Mouse (Mus musculus): ENCODE results near the gene Cnksr3. TPM values are rescaled to one million over a fixed set of nuclear protein-coding genes. Genes with fewer than 3 reads are reported as not detected.

Gene Cnksr3
- polyA plus RNA-seq, 1 experiment from 2014 or later = 2.7 TPM

GRCm38 (mm10) chr10:7111462-7112000 lies 100.5 kb downstream of the Cnksr3 start:
- no peaks in the 10 kb centered on the region for H3K4me1 ChIP-seq (ENCODE audit: control insufficient read depth, insufficient read depth, low read length)
- no peak for DNase-seq
- H3K4me3 ChIP-seq (replicated peaks; ENCODE audit: low read depth, low read length) = no peak overlapping the region
- no peak for ATAC-seq (ENCODE audit: low FRiP score, low TSS enrichment)
- no peaks in the 10 kb centered on the region for H3K9me3 ChIP-seq (ENCODE audit: control insufficient read depth, low read length)
- no peaks in the 10 kb centered on the region for H3K27me3 ChIP-seq (ENCODE audit: control insufficient read depth, insufficient read depth, low read length)
- H3K9ac ChIP-seq (replicated peaks; ENCODE audit: low read length) = no peak overlapping the region
- no peak overlapping the region for H3K4me2 ChIP-seq (ENCODE audit: low read length)
- no peak overlapping the region for H3K27ac ChIP-seq (replicated peaks; ENCODE audit: low read depth, low read length)
- H3K36me3 ChIP-seq (ENCODE audit: control insufficient read depth, insufficient read depth, low read length) = no peaks in the 10 kb centered on the region
- WGBS = 84% methylated on average over 6 of the region's 6 CpGs

DNA sequence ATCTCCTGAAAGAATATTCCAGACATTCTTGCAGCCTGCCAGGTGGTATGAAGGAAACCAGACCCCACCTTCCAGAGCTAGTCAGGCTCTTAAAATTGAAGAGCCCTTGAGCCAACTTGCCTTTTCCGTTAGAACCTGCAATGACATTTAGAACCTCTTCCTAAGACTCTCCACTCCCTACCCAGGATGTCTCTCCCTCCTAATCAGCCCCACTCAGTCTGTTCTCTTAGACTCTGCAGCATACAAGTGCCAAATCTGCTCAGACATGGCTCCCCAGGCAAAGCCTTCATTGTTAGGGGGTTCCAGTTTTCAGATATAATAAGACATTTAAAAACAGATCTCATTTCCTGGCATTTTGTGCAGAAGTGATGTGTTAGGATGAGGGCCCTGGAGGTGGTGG lies 108.2 kb downstream of the Cnksr3 start:
- Histone ChIP-seq H3K9ac (replicated peaks; ENCODE audit: low read length) (no peak overlapping the region), H3K4me2 (ENCODE audit: low read length) (no peak overlapping the region), H3K27ac (replicated peaks; ENCODE audit: low read depth, low read length) (no peak overlapping the region), H3K9me3 (ENCODE audit: control insufficient read depth, low read length) (no peaks in the 10 kb centered on the region), H3K27me3 (ENCODE audit: control insufficient read depth, insufficient read depth, low read length) (no peaks in the 10 kb centered on the region), H3K36me3 (ENCODE audit: control insufficient read depth, insufficient read depth, low read length) (no peaks in the 10 kb centered on the region), H3K4me1 (ENCODE audit: control insufficient read depth, insufficient read depth, low read length) (no peaks in the 10 kb centered on the region), H3K4me3 (replicated peaks; ENCODE audit: low read depth, low read length) (no peak overlapping the region)
- no peak for DNase-seq
- ATAC-seq (ENCODE audit: low FRiP score, low TSS enrichment) = no peak
- WGBS = 83% methylated on average over 1 of the region's 1 CpGs

GRCm38 (mm10) chr10:7077971-7078370 lies 134.1 kb downstream of the Cnksr3 start:
- no peak overlapping the region for H3K4me3 ChIP-seq (replicated peaks; ENCODE audit: low read depth, low read length)
- 86% methylated on average over 1 of the region's 1 CpGs for WGBS
- no peak overlapping the region for H3K4me2 ChIP-seq (ENCODE audit: low read length)
- no peaks in the 10 kb centered on the region for H3K4me1 ChIP-seq (ENCODE audit: control insufficient read depth, insufficient read depth, low read length)
- no peak for ATAC-seq (ENCODE audit: low FRiP score, low TSS enrichment)
- H3K27ac ChIP-seq (replicated peaks; ENCODE audit: low read depth, low read length) = no peak overlapping the region
- no peak for DNase-seq
- H3K9me3 ChIP-seq (ENCODE audit: control insufficient read depth, low read length) = no peaks in the 10 kb centered on the region
- H3K36me3 ChIP-seq (ENCODE audit: control insufficient read depth, insufficient read depth, low read length) = no peaks in the 10 kb centered on the region
- no peak overlapping the region for H3K9ac ChIP-seq (replicated peaks; ENCODE audit: low read length)
- no peaks in the 10 kb centered on the region for H3K27me3 ChIP-seq (ENCODE audit: control insufficient read depth, insufficient read depth, low read length)

DNA sequence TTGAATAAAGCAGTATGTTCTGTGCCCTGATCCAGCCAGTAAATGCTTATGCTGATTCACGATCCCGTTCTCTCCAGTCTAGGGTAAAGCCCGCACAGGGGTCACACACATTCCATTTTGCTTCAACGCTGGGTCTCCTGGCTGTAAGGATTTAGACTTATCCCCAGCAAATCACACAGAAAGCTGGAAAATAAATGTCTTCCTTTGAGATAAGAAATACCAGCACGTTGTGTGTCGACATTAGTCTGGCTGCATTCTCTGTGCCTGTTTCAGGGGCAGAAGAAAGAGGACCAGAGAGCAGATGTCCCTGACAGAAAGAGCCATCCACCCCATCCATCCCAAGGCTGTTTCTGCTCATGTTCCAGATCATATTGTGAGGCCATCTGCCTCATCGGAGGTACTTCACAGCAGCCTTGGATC lies 134.6 kb downstream of the Cnksr3 start:
- Histone ChIP-seq H3K9me3 (ENCODE audit: control insufficient read depth, low read length) (no peaks in the 10 kb centered on the region), H3K4me3 (replicated peaks; ENCODE audit: low read depth, low read length) (no peak overlapping the region), H3K27me3 (ENCODE audit: control insufficient read depth, insufficient read depth, low read length) (no peaks in the 10 kb centered on the region), H3K4me1 (ENCODE audit: control insufficient read depth, insufficient read depth, low read length) (no peaks in the 10 kb centered on the region), H3K9ac (replicated peaks; ENCODE audit: low read length) (no peak overlapping the region), H3K27ac (replicated peaks; ENCODE audit: low read depth, low read length) (no peak overlapping the region), H3K4me2 (ENCODE audit: low read length) (no peak overlapping the region), H3K36me3 (ENCODE audit: control insufficient read depth, insufficient read depth, low read length) (no peaks in the 10 kb centered on the region)
- 82% methylated on average over 7 of the region's 7 CpGs for WGBS
- DNase-seq (no peak), ATAC-seq (ENCODE audit: low FRiP score, low TSS enrichment) (no peak)

DNA sequence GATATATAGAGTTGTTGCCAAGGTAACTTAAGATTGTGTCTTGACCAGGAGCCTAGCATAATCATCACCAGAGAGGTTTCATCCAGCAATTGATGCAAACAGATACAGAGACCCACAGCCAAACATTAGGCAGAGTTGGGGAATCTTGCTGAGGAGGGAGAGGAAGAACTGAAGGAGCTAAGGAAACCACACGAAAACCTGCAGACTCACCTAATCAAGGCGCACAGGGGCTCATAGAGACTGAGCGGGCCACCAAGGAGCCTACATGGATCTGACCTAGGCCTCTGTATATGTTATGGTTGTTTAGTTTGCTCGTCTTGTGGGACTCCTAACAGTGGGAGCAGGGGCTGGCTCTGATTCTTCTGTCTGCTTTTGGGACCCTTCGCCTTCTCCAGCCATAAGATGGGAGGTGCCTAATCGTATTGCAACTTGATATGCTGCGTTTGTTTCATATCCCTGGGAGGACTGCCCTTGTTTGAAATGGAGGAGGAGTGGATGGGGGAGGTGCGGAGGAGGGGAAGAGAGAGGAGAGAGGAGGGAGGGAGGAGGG lies 135.3 kb downstream of the Cnksr3 start:
- H3K9me3 ChIP-seq (ENCODE audit: control insufficient read depth, low read length) = no peaks in the 10 kb centered on the region
- H3K27ac ChIP-seq (replicated peaks; ENCODE audit: low read depth, low read length) = no peak overlapping the region
- no peak overlapping the region for H3K9ac ChIP-seq (replicated peaks; ENCODE audit: low read length)
- H3K4me1 ChIP-seq (ENCODE audit: control insufficient read depth, insufficient read depth, low read length) = no peaks in the 10 kb centered on the region
- H3K36me3 ChIP-seq (ENCODE audit: control insufficient read depth, insufficient read depth, low read length) = no peaks in the 10 kb centered on the region
- H3K4me2 ChIP-seq (ENCODE audit: low read length) = no peak overlapping the region
- DNase-seq (no peak), ATAC-seq (ENCODE audit: low FRiP score, low TSS enrichment) (peak; percentile 12; the same call in 1 of the 2 replicates)
- no peak overlapping the region for H3K4me3 ChIP-seq (replicated peaks; ENCODE audit: low read depth, low read length)
- no peaks in the 10 kb centered on the region for H3K27me3 ChIP-seq (ENCODE audit: control insufficient read depth, insufficient read depth, low read length)
- WGBS = 55% methylated on average over 7 of the region's 8 CpGs

DNA sequence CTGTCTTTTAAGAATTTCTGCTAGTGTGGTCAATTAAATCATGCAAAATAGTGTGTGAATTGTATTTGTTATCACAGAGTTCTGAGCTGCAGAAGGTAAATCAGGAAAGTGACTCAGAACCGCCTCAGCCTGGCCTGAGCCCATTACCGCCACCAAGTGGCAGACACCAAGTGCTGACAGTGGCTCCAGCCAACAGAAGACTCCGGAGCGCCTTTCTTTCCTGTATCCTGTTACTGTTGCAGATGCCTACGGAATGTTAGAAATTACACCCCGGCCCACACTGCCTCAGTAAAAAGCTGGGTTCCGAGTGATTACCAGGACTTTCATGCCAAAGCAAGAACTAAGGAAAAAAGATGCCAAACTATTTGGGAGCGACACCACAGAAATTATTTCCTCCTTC lies 135.8 kb downstream of the Cnksr3 start:
- ATAC-seq (ENCODE audit: low FRiP score, low TSS enrichment) = peak; percentile 77
- Histone ChIP-seq H3K36me3 (ENCODE audit: control insufficient read depth, insufficient read depth, low read length) (no peaks in the 10 kb centered on the region), H3K27ac (replicated peaks; ENCODE audit: low read depth, low read length) (no peak overlapping the region), H3K9ac (replicated peaks; ENCODE audit: low read length) (no peak overlapping the region), H3K4me1 (ENCODE audit: control insufficient read depth, insufficient read depth, low read length) (no peaks in the 10 kb centered on the region), H3K4me3 (replicated peaks; ENCODE audit: low read depth, low read length) (no peak overlapping the region), H3K27me3 (ENCODE audit: control insufficient read depth, insufficient read depth, low read length) (no peaks in the 10 kb centered on the region), H3K9me3 (ENCODE audit: control insufficient read depth, low read length) (no peaks in the 10 kb centered on the region), H3K4me2 (ENCODE audit: low read length) (no peak overlapping the region)
- DNase-seq = peak; percentile 87
- WGBS = 21% methylated on average over 8 of the region's 8 CpGs

GRCm38 (mm10) chr10:7075661-7076060 lies 136.4 kb downstream of the Cnksr3 start:
- Histone ChIP-seq H3K27me3 (ENCODE audit: control insufficient read depth, insufficient read depth, low read length) (no peaks in the 10 kb centered on the region), H3K36me3 (ENCODE audit: control insufficient read depth, insufficient read depth, low read length) (no peaks in the 10 kb centered on the region), H3K4me2 (ENCODE audit: low read length) (no peak overlapping the region), H3K9me3 (ENCODE audit: control insufficient read depth, low read length) (no peaks in the 10 kb centered on the region), H3K27ac (replicated peaks; ENCODE audit: low read depth, low read length) (no peak overlapping the region), H3K9ac (replicated peaks; ENCODE audit: low read length) (no peak overlapping the region), H3K4me3 (replicated peaks; ENCODE audit: low read depth, low read length) (no peak overlapping the region), H3K4me1 (ENCODE audit: control insufficient read depth, insufficient read depth, low read length) (no peaks in the 10 kb centered on the region)
- no peak for ATAC-seq (ENCODE audit: low FRiP score, low TSS enrichment)
- 83% methylated on average over 2 of the region's 2 CpGs for WGBS
- no peak for DNase-seq

DNA sequence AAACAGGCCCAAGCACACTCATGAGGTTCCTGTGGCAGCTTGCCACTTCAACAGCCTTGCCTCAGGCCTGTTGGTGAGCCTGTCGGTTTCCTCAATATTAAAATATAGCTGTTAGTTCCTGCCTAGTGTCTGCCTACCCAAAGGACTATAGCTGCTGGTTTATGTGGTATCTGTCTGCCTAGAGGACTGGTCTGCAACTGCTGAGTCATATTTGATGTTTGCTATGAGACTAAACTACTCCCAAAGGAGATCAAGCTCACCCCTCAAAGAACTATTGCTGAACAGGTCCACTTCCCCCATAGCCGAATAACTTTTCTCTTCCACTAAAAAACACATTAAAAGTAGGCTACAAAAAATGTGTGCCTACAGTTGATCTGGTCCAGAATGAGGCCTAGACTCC lies 137.8 kb downstream of the Cnksr3 start:
- WGBS = 88% methylated on average over 2 of the region's 2 CpGs
- Histone ChIP-seq H3K4me1 (ENCODE audit: control insufficient read depth, insufficient read depth, low read length) (no peaks in the 10 kb centered on the region), H3K27me3 (ENCODE audit: control insufficient read depth, insufficient read depth, low read length) (no peaks in the 10 kb centered on the region), H3K9ac (replicated peaks; ENCODE audit: low read length) (no peak overlapping the region), H3K4me3 (replicated peaks; ENCODE audit: low read depth, low read length) (no peak overlapping the region), H3K4me2 (ENCODE audit: low read length) (no peak overlapping the region), H3K9me3 (ENCODE audit: control insufficient read depth, low read length) (no peaks in the 10 kb centered on the region), H3K27ac (replicated peaks; ENCODE audit: low read depth, low read length) (no peak overlapping the region), H3K36me3 (ENCODE audit: control insufficient read depth, insufficient read depth, low read length) (no peaks in the 10 kb centered on the region)
- ATAC-seq (ENCODE audit: low FRiP score, low TSS enrichment) (no peak), DNase-seq (no peak)

- WGBS = 88% methylated on average over 5 of the region's 5 CpGs
Measured at GRCm38 (mm10) chr10:7070924-7071323, 141.1 kb downstream of the Cnksr3 start.

More at GRCm38 (mm10) chr10:7070924-7071323, 141.1 kb downstream of the Cnksr3 start:
- H3K9ac ChIP-seq (replicated peaks; ENCODE audit: low read length) = no peak overlapping the region
- ATAC-seq (ENCODE audit: low FRiP score, low TSS enrichment) (no peak), DNase-seq (no peak)
- H3K4me3 ChIP-seq (replicated peaks; ENCODE audit: low read depth, low read length) = no peak overlapping the region
- H3K9me3 ChIP-seq (ENCODE audit: control insufficient read depth, low read length) = no peaks in the 10 kb centered on the region
- no peaks in the 10 kb centered on the region for H3K27me3 ChIP-seq (ENCODE audit: control insufficient read depth, insufficient read depth, low read length)
- no peak overlapping the region for H3K4me2 ChIP-seq (ENCODE audit: low read length)
- no peak overlapping the region for H3K27ac ChIP-seq (replicated peaks; ENCODE audit: low read depth, low read length)
- H3K4me1 ChIP-seq (ENCODE audit: control insufficient read depth, insufficient read depth, low read length) = no peaks in the 10 kb centered on the region
- H3K36me3 ChIP-seq (ENCODE audit: control insufficient read depth, insufficient read depth, low read length) = no peaks in the 10 kb centered on the region
